Mouse (Mus musculus) CH12.LX (cell line): Measurements from ENCODE around the gene Dock3. TPM values are rescaled to one million over a fixed set of nuclear protein-coding genes. Genes with fewer than 3 reads are reported as not detected.

ENCODE experiments used
- DNase-seq: peaks from one replicate; pipeline ENCODE4 v3.0.0-alpha.2; 2013; ENCODE audit errors: extremely low read depth
- H3K27ac ChIP-seq: 2 replicates; pipeline ENCODE4 v1.5.1; 2012; ENCODE audit warnings: low read depth, mild to moderate bottlenecking, control low read depth, moderate library complexity; ENCODE audit not compliant: insufficient read depth
- H3K27me3 ChIP-seq: replicated peaks from 2 replicates; pipeline ENCODE3; 2012; ENCODE audit warnings: inconsistent platforms
- H3K36me3 ChIP-seq, 2 experiments: replicated peaks in 1 of 2; 2 replicates each; pipeline versions ENCODE3 to v1.6.1; 2012; ENCODE audit warnings: inconsistent platforms in 1 of 2, low read length in 1 of 2, mild to moderate bottlenecking in 1 of 2, mixed read lengths in 1 of 2, moderate library complexity in 1 of 2; ENCODE audit not compliant: control insufficient read depth in 1 of 2, insufficient read depth in 1 of 2
- H3K4me1 ChIP-seq, 2 experiments: 2 replicates each; pipeline ENCODE4 v1.6.1; 2012; ENCODE audit warnings: inconsistent platforms in 1 of 2, moderate library complexity in 1 of 2; ENCODE audit not compliant: insufficient read depth in 2 of 2, control insufficient read depth in 1 of 2
- H3K4me2 ChIP-seq: 2 replicates; pipeline ENCODE4 v1.6.1; 2012; ENCODE audit warnings: low read depth, mild to moderate bottlenecking, control low read depth; ENCODE audit not compliant: poor library complexity, insufficient read depth, severe bottlenecking
- H3K4me3 ChIP-seq, 3 experiments: fragments of 150-350 bp in 1 of 3; sonication (generic) in 1 of 3; replicated peaks in 1 of 3; 2 replicates each; pipeline versions ENCODE3 to v1.5.1; 2011 to 2012; ENCODE audit warnings: low read depth in 2 of 3, low read length in 2 of 3, mild to moderate bottlenecking in 2 of 3, moderate library complexity in 2 of 3, control low read depth in 1 of 3, improper control_type of control experiment in 1 of 3, inconsistent platforms in 1 of 3, mixed read lengths in 1 of 3; ENCODE audit not compliant: poor library complexity in 1 of 3
- H3K79me2 ChIP-seq: replicated peaks from 2 replicates; pipeline ENCODE4 v1.6.1; 2012; ENCODE audit warnings: mild to moderate bottlenecking, moderate library complexity; ENCODE audit not compliant: control insufficient read depth, poor library complexity, insufficient read depth, severe bottlenecking; ENCODE audit errors: extremely low read depth
- H3K9ac ChIP-seq: 2 replicates; pipeline ENCODE4 v1.6.1; 2012; ENCODE audit warnings: low read depth, mild to moderate bottlenecking, control low read depth, moderate library complexity; ENCODE audit not compliant: insufficient read depth
- H3K9me3 ChIP-seq: replicated peaks from 2 replicates; pipeline ENCODE3; 2012; ENCODE audit warnings: low read length, inconsistent platforms, mixed read lengths
- BHLHE40 ChIP-seq: IDR thresholded peaks from 2 replicates; pipeline ENCODE4 v1.6.1; 2011; ENCODE audit warnings: mild to moderate bottlenecking, low read depth, low read length, improper control_type of control experiment
- CHD1 ChIP-seq: IDR thresholded peaks from 2 replicates; pipeline ENCODE4 v1.6.1; 2012; ENCODE audit warnings: low read depth, low read length, improper control_type of control experiment, inconsistent platforms
- CHD2 ChIP-seq: IDR thresholded peaks from 2 replicates; pipeline ENCODE4 v1.6.1; 2011; ENCODE audit warnings: low read length, improper control_type of control experiment
- E2F4 ChIP-seq: IDR thresholded peaks from 2 replicates; pipeline ENCODE4 v1.6.1; 2011; ENCODE audit warnings: low read depth, low read length, improper control_type of control experiment; ENCODE audit not compliant: insufficient replicate concordance
- EP300 ChIP-seq: IDR thresholded peaks from 2 replicates; pipeline ENCODE4 v1.6.1; 2011; ENCODE audit warnings: low read length, improper control_type of control experiment
- GABPA ChIP-seq: IDR thresholded peaks from 2 replicates; pipeline ENCODE4 v1.6.1; 2012; ENCODE audit warnings: low read depth, low read length, improper control_type of control experiment, inconsistent platforms; ENCODE audit not compliant: insufficient replicate concordance
- JUND ChIP-seq: conservative IDR thresholded peaks from 2 replicates; pipeline ENCODE4 v1.6.1; 2011; ENCODE audit warnings: low read depth, low read length, improper control_type of control experiment
- MAX ChIP-seq: IDR thresholded peaks from 2 replicates; pipeline ENCODE4 v1.6.1; 2011; ENCODE audit warnings: low read length, improper control_type of control experiment
- MEF2A ChIP-seq: IDR thresholded peaks from 2 replicates; pipeline ENCODE4 v1.6.1; 2014; ENCODE audit warnings: low read depth, mild to moderate bottlenecking, inconsistent platforms, low read length, improper control_type of control experiment, borderline replicate concordance
- RAD21 ChIP-seq: IDR thresholded peaks from 2 replicates; pipeline ENCODE4 v1.6.1; 2011; ENCODE audit warnings: low read depth, mild to moderate bottlenecking, low read length, improper control_type of control experiment, moderate library complexity
- SIN3A ChIP-seq: IDR thresholded peaks from 2 replicates; pipeline ENCODE4 v1.6.1; 2012; ENCODE audit warnings: low read length, improper control_type of control experiment, inconsistent platforms
- TBP ChIP-seq: conservative IDR thresholded peaks from 2 replicates; pipeline ENCODE4 v1.6.1; 2011; ENCODE audit warnings: low read depth, low read length, improper control_type of control experiment
- TCF12 ChIP-seq: IDR thresholded peaks from 2 replicates; pipeline ENCODE4 v1.6.1; 2014; ENCODE audit warnings: low read depth, mild to moderate bottlenecking, inconsistent platforms, low read length, improper control_type of control experiment
- ZC3H11A ChIP-seq: IDR thresholded peaks from 2 replicates; pipeline ENCODE4 v1.6.1; 2012; ENCODE audit warnings: low read depth, mild to moderate bottlenecking, inconsistent platforms, low read length, improper control_type of control experiment
- ZKSCAN1 ChIP-seq: IDR thresholded peaks from 2 replicates; pipeline ENCODE4 v1.6.1; 2012; ENCODE audit warnings: low read depth, inconsistent platforms, low read length, improper control_type of control experiment, borderline replicate concordance
- ZMIZ1 ChIP-seq: IDR thresholded peaks from 2 replicates; pipeline ENCODE4 v1.6.1; 2012; ENCODE audit warnings: low read depth, mild to moderate bottlenecking, inconsistent platforms, low read length, improper control_type of control experiment
- ZNF384 ChIP-seq: IDR thresholded peaks from 2 replicates; pipeline ENCODE4 v1.6.1; 2012; ENCODE audit warnings: low read depth, low read length, improper control_type of control experiment, inconsistent platforms
- dilution Hi-C: fragments of 300-500 bp; cut with MboI; formaldehyde crosslinking; loops from 2 replicates; pipeline ENCODE4 v1.14.3; 2020; ENCODE audit warnings: low sequenced_read_pairs; ENCODE audit not compliant: extremely low pct_unique_long_range_greater_than_20kb, extremely low pct_ligation_motif_present
- in situ Hi-C: fragments of 300-500 bp; cut with MboI; formaldehyde crosslinking; loops from 3 replicates; pipeline ENCODE4 v1.14.3; 2019; ENCODE audit warnings: low sequenced_read_pairs, low pct_ligation_motif_present, low pct_unique_long_range_greater_than_20kb, mixed read lengths
- polyA plus RNA-seq: library from polyadenylated mRNA; unstranded; fragments of >175 nt; gene quantifications from 2 replicates; pipeline ENCODE4 v1.2.1, GENCODE M21; 2012; ENCODE audit warnings: low read depth; ENCODE audit not compliant: insufficient read length
- total RNA-seq, 2 experiments: library from RNA; depleted of rRNA; stranded (reverse); fragments of 300-350 nt in 1 of 2; fragments of >200 nt in 1 of 2; gene quantifications; 2 replicates each; pipeline ENCODE4 v1.2.3; 2012 to 2014

The Dock3 gene
- total and polyA plus RNA-seq, 3 experiments = 0.30 TPM; not detected in 2

DNA sequence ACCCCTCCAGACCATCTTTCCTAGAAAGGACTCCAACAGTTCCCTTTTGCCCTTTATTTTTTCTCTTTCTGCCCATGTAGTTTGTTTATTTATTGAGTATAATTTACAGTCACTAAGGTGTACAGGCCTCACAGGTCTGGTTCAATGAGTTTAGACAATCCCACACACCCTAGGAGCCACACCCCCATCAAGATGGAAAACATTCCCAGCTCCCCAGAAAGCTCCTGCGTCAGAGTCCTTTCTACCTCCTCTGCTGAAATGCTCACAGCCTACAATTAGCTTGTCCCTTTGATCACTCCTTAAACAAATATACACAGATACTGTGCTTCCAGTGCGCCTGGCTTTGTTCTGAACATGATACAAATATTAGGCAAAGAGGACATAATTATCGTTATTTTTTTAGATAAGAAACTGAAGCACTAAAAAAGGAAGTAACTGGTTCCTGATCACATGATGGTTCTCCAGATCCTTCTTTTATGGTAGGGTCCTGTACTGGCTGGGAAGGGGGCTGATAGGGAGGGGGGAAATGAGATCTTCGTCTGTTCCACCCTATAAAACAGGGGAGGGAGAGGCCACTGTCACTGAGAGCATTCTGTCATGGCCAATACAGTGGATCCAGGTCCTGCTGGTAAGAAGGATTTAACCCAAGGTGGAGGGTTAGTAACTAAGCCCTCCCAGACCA, 36.2 kb upstream of the Dock3 start:
- dilution Hi-C loops = no loop called here
- Histone ChIP-seq H3K9ac (no peak overlapping the region), H3K9me3 (no peaks in the 10 kb centered on the region), H3K4me2 (no peak overlapping the region), H3K27ac (no peak overlapping the region), H3K4me1 (peaks cover 0 to 24% of the 10 kb centered on the region in 2 experiments; a peak in 2 of 4 replicates), H3K27me3 (no peaks in the 10 kb centered on the region), H3K79me2 (no peaks in the 10 kb centered on the region)
- DNase-seq = no peak
- TF ChIP-seq JUND (no peak), TBP (no peak), ZC3H11A (no peak), BHLHE40 (no peak), MAX (no peak), TCF12 (no peak), MEF2A (no peak), E2F4 (no peak), EP300 (no peak), CHD1 (no peak), SIN3A (no peak), ZKSCAN1 (no peak)
- TF ChIP-seq, all 38 proteins: peak for 0
- in situ Hi-C loops = no loop called here
- Histone ChIP-seq H3K4me3 (no peak overlapping the region), H3K36me3 (peaks cover 3 to 58% of the 10 kb centered on the region in 2 experiments)

- Histone ChIP-seq H3K9ac (no peak overlapping the region), H3K4me3 (no peak overlapping the region), H3K79me2 (no peaks in the 10 kb centered on the region), H3K4me1 (peaks cover 0 to 32% of the 10 kb centered on the region in 2 experiments; a peak in 2 of 4 replicates), H3K27me3 (no peaks in the 10 kb centered on the region), H3K27ac (no peak overlapping the region), H3K9me3 (no peaks in the 10 kb centered on the region), H3K36me3 (peaks cover 7 to 61% of the 10 kb centered on the region in 2 experiments), H3K4me2 (no peak overlapping the region)
- dilution Hi-C loops (no loop called here), in situ Hi-C loops (no loop called here)
- DNase-seq = no peak
- TF ChIP-seq ZMIZ1 (no peak), E2F4 (no peak), RAD21 (no peak), MEF2A (no peak), CHD2 (no peak), ZNF384 (no peak), GABPA (no peak)
Measured at GRCm38 (mm10) chr9:107267028-107267427, 35.3 kb upstream of the Dock3 start.
